9 mouse cellular contexts compared by ENCODE assay signal in genomic region chr11:116432593-116433355, GRCm38 (mm10). TPM values are rescaled to one million over a fixed set of nuclear protein-coding genes. Genes with fewer than 3 reads are reported as not detected.
DNase-seq lines count a peak whose midpoint lies in the region; ATAC-seq and TF ChIP-seq lines count a peak whose summit lies in the region.
"Had no signal": no experiment of that assay in that cellular context is flagged by ENCODE, and none has a peak within 500 bp of the region (broad histone marks: within the 10 kb centered on the region; RNA-seq: fewer than 3 reads in every experiment).

No protein-coding gene starts in this region.

- WGBS in liver, embryonic 14.5 days (ENCODE audit: insufficient replicate concordance): 64% methylated on average over 8 of the region's 8 CpGs

- peak overlapping the region; percentile 46 for H3K27ac ChIP-seq in layer of hippocampus, adult 2 months
- peak overlapping the region; percentile 65 for H3K27ac ChIP-seq in liver, embryonic 14.5 days

- H3K4me3 ChIP-seq in erythroblast, embryonic 14.5 days (replicated peaks): peak overlapping the region; percentile 87
- no peak overlapping the region for H3K4me3 ChIP-seq in layer of hippocampus, adult 2 months
- no peak overlapping the region for H3K4me3 ChIP-seq in liver, embryonic 14.5 days (ENCODE audit: insufficient read depth in 1 of 2, low read depth in 2 of 2, low read length in 2 of 2)

- H3K9ac ChIP-seq in liver, embryonic 14.5 days (replicated peaks): 0 out of 2 replicates have a peak overlapping the region, but pooled peaks have one; percentile 44

- peaks cover 33% of the 10 kb centered on the region for H3K36me3 ChIP-seq in erythroblast, embryonic 14.5 days (ENCODE audit: control insufficient read depth)
- peaks cover 22% of the 10 kb centered on the region for H3K36me3 ChIP-seq in liver, embryonic 14.5 days (replicated peaks; ENCODE audit: control insufficient read depth, insufficient read depth, low read depth)

- H3K4me1 ChIP-seq in erythroblast, embryonic 14.5 days (ENCODE audit: control insufficient read depth): peaks cover 82% of the 10 kb centered on the region
- peaks cover 32 to 56% of the 10 kb centered on the region in 2 experiments for H3K4me1 ChIP-seq in liver, embryonic 14.5 days (replicated peaks; ENCODE audit: control insufficient read depth in 2 of 2, insufficient read depth in 2 of 2, low read length in 1 of 2)

- H3K9me3 ChIP-seq in erythroblast, embryonic 14.5 days (ENCODE audit: control insufficient read depth, low read length): no peaks in the 10 kb centered on the region
- no peaks in the 10 kb centered on the region for H3K9me3 ChIP-seq in liver, embryonic 14.5 days (ENCODE audit: control insufficient read depth, low read length)

- DNase-seq in layer of hippocampus, adult 2 months (ENCODE audit: low spot score in 2 of 2): peak; percentile 57 to 77
- no peak for DNase-seq in layer of hippocampus, postnatal 25 days (ENCODE audit: extremely low spot score in 1 of 2, low spot score in 1 of 2)
- peak; percentile 90 for DNase-seq in brain, adult 2 months (ENCODE audit: low read depth, low spot score)
- DNase-seq in liver, embryonic 14.5 days (ENCODE audit: low read depth in 3 of 3, low spot score in 3 of 3): no peak
- DNase-seq in ovary, postnatal 36 days (ENCODE audit: low spot score): no peak

- no peak for ATAC-seq in erythroblast, adult 5-6 weeks (replicated peaks; ENCODE audit: low FRiP score, poor library complexity, severe bottlenecking)
- ATAC-seq in liver, embryonic 14.5 days (ENCODE audit: insufficient read depth): no peak
- ATAC-seq in granulocyte monocyte progenitor cell, adult 5-6 weeks (replicated peaks; ENCODE audit: poor library complexity, severe bottlenecking): no peak

- H3K27me3 ChIP-seq in erythroblast, embryonic 14.5 days (ENCODE audit: control insufficient read depth): no peaks in the 10 kb centered on the region
- no peaks in the 10 kb centered on the region for H3K27me3 ChIP-seq in liver, embryonic 14.5 days (ENCODE audit: control insufficient read depth, insufficient read depth, low read length)

- no peak for TF ChIP-seq EP300 in liver, embryonic 14.5 days (IDR thresholded peaks at IDR 0.05; ENCODE audit: low read depth)

- H3K4me2 ChIP-seq in liver, embryonic 14.5 days (ENCODE audit: low read depth): peak overlapping the region; percentile 65

- no peak for TF ChIP-seq CTCF in layer of hippocampus, adult 2 months (conservative IDR thresholded peaks at IDR 0.05)
- no peak for TF ChIP-seq CTCF in liver, embryonic 14.5 days (IDR thresholded peaks at IDR 0.05; ENCODE audit: low read depth)

RNA-seq across cellular contexts. Expression of gene Ubald2, which starts 1.1 kb away (rescaled TPM):
- polyA plus RNA-seq in erythroblast, embryonic 14.5 days (2012): 377 and 469 TPM in 2 replicates
- total RNA-seq in erythroblast, adult 5-6 weeks (2015; ENCODE audit: low replicate concordance): 46.6 and 59.0 TPM in 2 replicates
- total RNA-seq in erythroblast, adult 5-6 weeks (2017; ENCODE audit: low replicate concordance): 27.0 and 41.7 TPM in 2 replicates
- 10 to 100 TPM; 32.5 to 41.9 TPM for total RNA-seq in layer of hippocampus, adult 2 months (2021)
- total RNA-seq in layer of hippocampus, postnatal 25 days (2021): 10 to 100 TPM; 37.0 to 38.3 TPM
- polyA plus RNA-seq in liver, embryonic 14.5 days (2012; rRNA removed): 58.9 and 70.9 TPM in 2 replicates
- 50.3 and 55.4 TPM in 2 replicates for polyA plus RNA-seq in liver, embryonic 14.5 days (2014; fragmentation: Nextera tagmentation; extraction: Ambion mirVana)
- total RNA-seq in granulocyte monocyte progenitor cell, adult 5-6 weeks (2014; fragmentation: Nextera tagmentation): 49.9 and 62.5 TPM in 2 replicates
- total RNA-seq in granulocyte monocyte progenitor cell, adult 5-6 weeks (2017): 45.8 and 46.4 TPM in 2 replicates

RNA-seq across cellular contexts. Expression of gene Rnf157, which starts 19.9 kb away (rescaled TPM):
- 0.04 TPM in 1 of 2 replicates, not detected in the other for polyA plus RNA-seq in erythroblast, embryonic 14.5 days (2012)
- total RNA-seq in erythroblast, adult 5-6 weeks (2015; ENCODE audit: low replicate concordance): 0.63 and 1.7 TPM in 2 replicates
- 2.0 and 2.1 TPM in 2 replicates for total RNA-seq in erythroblast, adult 5-6 weeks (2017; ENCODE audit: low replicate concordance)
- total RNA-seq in layer of hippocampus, adult 2 months (2021): 100 to 1,000 TPM; 227 to 236 TPM
- total RNA-seq in layer of hippocampus, postnatal 25 days (2021): 100 to 1,000 TPM; 241 to 258 TPM
- 0.57 and 0.75 TPM in 2 replicates for polyA plus RNA-seq in liver, embryonic 14.5 days (2012; rRNA removed)
- polyA plus RNA-seq in liver, embryonic 14.5 days (2014; fragmentation: Nextera tagmentation; extraction: Ambion mirVana): 0.66 and 1.2 TPM in 2 replicates
- total RNA-seq in granulocyte monocyte progenitor cell, adult 5-6 weeks (2014; fragmentation: Nextera tagmentation): 13.9 and 19.5 TPM in 2 replicates
- total RNA-seq in granulocyte monocyte progenitor cell, adult 5-6 weeks (2017): 5.9 and 7.5 TPM in 2 replicates

RNA-seq across cellular contexts. Expression of gene Qrich2, which starts 33.3 kb away (rescaled TPM):
- 0.01 TPM in 1 of 2 replicates, not detected in the other for polyA plus RNA-seq in erythroblast, embryonic 14.5 days (2012)
- total RNA-seq in erythroblast, adult 5-6 weeks (2015; ENCODE audit: low replicate concordance): not detected in 2 replicates
- 0.17 TPM in 1 of 2 replicates, not detected in the other for total RNA-seq in erythroblast, adult 5-6 weeks (2017; ENCODE audit: low replicate concordance)
- under 1 TPM in 1 of 2 experiments, not detected in 1; 0.17 TPM for total RNA-seq in layer of hippocampus, adult 2 months (2021)
- total RNA-seq in layer of hippocampus, postnatal 25 days (2021): not detected
- polyA plus RNA-seq in liver, embryonic 14.5 days (2012; rRNA removed): 0.01 and 0.02 TPM in 2 replicates
- polyA plus RNA-seq in liver, embryonic 14.5 days (2014; fragmentation: Nextera tagmentation; extraction: Ambion mirVana): 0.08 TPM in 1 of 2 replicates, not detected in the other
- total RNA-seq in granulocyte monocyte progenitor cell, adult 5-6 weeks (2014; fragmentation: Nextera tagmentation): not detected in 2 replicates
- total RNA-seq in granulocyte monocyte progenitor cell, adult 5-6 weeks (2017): not detected in 2 replicates
- polyA plus RNA-seq: embryonic facial prominence, embryonic 11.5 days had no signal

Comparison
In these comparisons a context has a peak if more than half of its experiments do, and no peak if none do; other contexts are left out.
1. DNase-seq: peak in layer of hippocampus, adult 2 months (2 of 2) and brain, adult 2 months (single experiment); none in layer of hippocampus, postnatal 25 days (0 of 2), liver, embryonic 14.5 days (0 of 3) and ovary, postnatal 36 days (single experiment).
2. RNA of gene Rnf157, which starts 19.9 kb away (total RNA-seq): 241 to 258 TPM in layer of hippocampus, postnatal 25 days and 227 to 236 TPM in layer of hippocampus, adult 2 months; 5.9 to 19.5 TPM in granulocyte monocyte progenitor cell, adult 5-6 weeks and 0.63 to 2.1 TPM in erythroblast, adult 5-6 weeks; every median in the first group is over 10 times any median in the second.